Mouse (Mus musculus) fibroblast of lung, adult 2 months (primary cell): ENCODE data around the gene Tyw1.
A peak's percentile ranks its signal among the peaks of the same experiment; 100 is the strongest.
"Not testable (repeated sequence)": the region's sequence is repeated elsewhere in the genome, so short reads cannot be mapped to it uniquely, and the experiment has no call there.

Source experiments
- DNase-seq: peaks from one replicate; pipeline ENCODE4 v3.0.0-alpha.2; 2011; ENCODE audit warnings: low read depth

The Tyw1 gene

GRCm38 (mm10) chr5:130255017-130255720 lies at the start of gene Tyw1, which contains the start of gene Sbds:
TSS of gene Tyw1 (plus strand) at chr5:130255619.
TSS of gene Sbds (minus strand) at chr5:130255530.
- peak; percentile 98 for DNase-seq

GRCm38 (mm10) chr5:130207299-130207698 lies 48.1 kb upstream of the Tyw1 start:
- DNase-seq: no peak

- no peak for DNase-seq
Measured at GRCm38 (mm10) chr5:130212956-130213355, 42.5 kb upstream of the Tyw1 start.

- no peak for DNase-seq
Measured at GRCm38 (mm10) chr5:130216781-130217180, 38.6 kb upstream of the Tyw1 start, which contains the start of gene Tmem248. TSS of gene Tmem248 (plus strand) at chr5:130217081.

GRCm38 (mm10) chr5:130217406-130217805 lies 38.0 kb upstream of the Tyw1 start:
- no peak for DNase-seq

- DNase-seq: no peak
Measured at GRCm38 (mm10) chr5:130218336-130218735, 37.1 kb upstream of the Tyw1 start.

GRCm38 (mm10) chr5:130221316-130221715 lies 34.1 kb upstream of the Tyw1 start:
- DNase-seq: no peak

- DNase-seq: no peak
Measured at GRCm38 (mm10) chr5:130221760-130222145, 33.7 kb upstream of the Tyw1 start.

GRCm38 (mm10) chr5:130222146-130223004 lies 33.0 kb upstream of the Tyw1 start:
- DNase-seq: peak; percentile 62

- no peak for DNase-seq
Measured at GRCm38 (mm10) chr5:130226790-130227189, 28.6 kb upstream of the Tyw1 start.

GRCm38 (mm10) chr5:130228120-130228519 lies 27.3 kb upstream of the Tyw1 start:
- DNase-seq: no peak

GRCm38 (mm10) chr5:130236302-130236701 lies 19.1 kb upstream of the Tyw1 start:
- no peak for DNase-seq

GRCm38 (mm10) chr5:130239236-130239635 lies 16.2 kb upstream of the Tyw1 start:
- no peak for DNase-seq

GRCm38 (mm10) chr5:130239856-130240255 lies 15.6 kb upstream of the Tyw1 start:
- no peak for DNase-seq

GRCm38 (mm10) chr5:130241426-130241825 lies 14.0 kb upstream of the Tyw1 start:
- DNase-seq: no peak

GRCm38 (mm10) chr5:130247823-130248222 lies 7.6 kb upstream of the Tyw1 start:
- no peak for DNase-seq

- no peak for DNase-seq
Measured at GRCm38 (mm10) chr5:130254164-130255016, 1.0 kb upstream of the Tyw1 start.

- not testable (repeated sequence) for DNase-seq
Measured at GRCm38 (mm10) chr5:130255799-130256525, 543 bp downstream of the Tyw1 start.

- peak; percentile 92 for DNase-seq
Measured at GRCm38 (mm10) chr5:130256678-130257271, 1.4 kb downstream of the Tyw1 start.

- DNase-seq: no peak
Measured at GRCm38 (mm10) chr5:130257303-130257702, 1.9 kb downstream of the Tyw1 start.

GRCm38 (mm10) chr5:130263454-130263853 lies 8.0 kb downstream of the Tyw1 start:
- DNase-seq: no peak
